In the genomic region with DNA sequence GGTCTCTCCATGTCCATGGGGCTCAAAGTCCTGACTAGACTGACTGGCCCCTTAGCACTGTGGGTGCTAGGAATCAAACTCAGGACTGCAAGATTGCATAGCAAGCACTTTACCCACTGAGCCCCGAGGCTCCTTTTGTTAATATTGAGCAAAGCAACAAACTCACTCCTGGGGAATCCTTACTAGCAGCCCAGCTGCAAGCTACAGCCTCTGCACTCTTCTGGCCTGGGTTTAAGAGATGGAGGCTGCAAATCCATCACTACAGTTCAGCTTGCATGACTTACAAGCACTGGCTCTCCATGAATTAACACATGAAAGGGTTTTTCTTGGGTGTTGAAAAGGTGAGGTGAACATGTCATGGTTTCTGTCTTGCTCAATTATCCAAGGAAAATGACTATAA, we compare ENCODE assay signal across 25 mouse cellular contexts.
DNase-seq lines count a peak whose midpoint lies in the region; ATAC-seq and TF ChIP-seq lines count a peak whose summit lies in the region.
"Had no signal": no experiment of that assay in that cellular context is flagged by ENCODE, and none has a peak within 500 bp of the region (broad histone marks: within the 10 kb centered on the region; RNA-seq: fewer than 3 reads in every experiment).

No protein-coding gene starts in this region.

- H3K4me2 ChIP-seq in neural tube, embryonic 13.5 days, result no peak overlapping the region
- H3K4me2 ChIP-seq: heart, embryonic 12.5 days; heart, embryonic 15.5 days; hindbrain, embryonic 14.5 days had no signal

- H3K4me1 ChIP-seq in neural tube, embryonic 13.5 days (replicated peaks), result no peaks in the 10 kb centered on the region
- H3K4me1 ChIP-seq in embryonic facial prominence, embryonic 10.5 days, result no peaks in the 10 kb centered on the region
- H3K4me1 ChIP-seq: heart, embryonic 12.5 days had no signal

- no peak for ATAC-seq in neural tube, embryonic 13.5 days (ENCODE audit: low read depth)
- no peak for ATAC-seq in megakaryocyte-erythroid progenitor cell, adult 5-6 weeks (replicated peaks; ENCODE audit: low FRiP score, low TSS enrichment, poor library complexity, severe bottlenecking)
- ATAC-seq: forebrain, embryonic 16.5 days; hindbrain, postnatal 0 days; inflammation-experienced regulatory T-cells, adult 6 months; intestine, embryonic 16.5 days; Patski had no signal

- no peaks in the 10 kb centered on the region for H3K9me3 ChIP-seq in neural tube, embryonic 13.5 days
- no peaks in the 10 kb centered on the region for H3K9me3 ChIP-seq in embryonic facial prominence, embryonic 10.5 days
- H3K9me3 ChIP-seq: heart, embryonic 12.5 days; heart, embryonic 15.5 days had no signal

- peaks cover 53% of the 10 kb centered on the region for H3K36me3 ChIP-seq in neural tube, embryonic 13.5 days
- H3K36me3 ChIP-seq in embryonic facial prominence, embryonic 10.5 days (replicated peaks), result peaks cover 43% of the 10 kb centered on the region

- TF ChIP-seq CTCF in left cerebral cortex, adult 2 months (IDR thresholded peaks at IDR 0.05), result no peak

- WGBS in neural tube, embryonic 13.5 days, result 28% methylated on average over 1 of the region's 1 CpGs
- WGBS in embryonic facial prominence, embryonic 10.5 days, result 53% methylated on average over 1 of the region's 1 CpGs

- DNase-seq in left cerebral cortex, adult 2 months (ENCODE audit: extremely low spot score in 1 of 2, low spot score in 2 of 2), result no peak
- no peak for DNase-seq in left cerebral cortex, postnatal 25 days (ENCODE audit: low spot score in 2 of 2)
- DNase-seq in neural tube, embryonic 10.5 days (ENCODE audit: extremely low spot score, low spot score), result no peak
- no peak for DNase-seq in embryonic facial prominence, embryonic 10.5 days (ENCODE audit: low spot score)
- DNase-seq in cerebellum, adult 8-10 months, result no peak
- DNase-seq: adrenal gland, postnatal 14 days; cerebellum, adult 11 months; cerebellum, adult 2 months; cerebellum, postnatal 10 days; cerebellum, postnatal 36 days; embryo, embryonic 11 days; gastrocnemius, postnatal 14 days; heart, adult 18-20 months; heart, postnatal 14 days; heart, postnatal 4 days had no signal

- peak overlapping the region; percentile 50; the same call in 1 of the 2 replicates for H3K27ac ChIP-seq in left cerebral cortex, adult 2 months
- H3K27ac ChIP-seq in neural tube, embryonic 13.5 days (replicated peaks), result 0 out of 2 replicates have a peak overlapping the region, but pooled peaks have one; percentile 6
- 0 out of 2 replicates have a peak overlapping the region, but pooled peaks have one; percentile 30 for H3K27ac ChIP-seq in embryonic facial prominence, embryonic 10.5 days (replicated peaks)
- H3K27ac ChIP-seq: heart, embryonic 15.5 days; hindbrain, embryonic 14.5 days; hindbrain, postnatal 0 days had no signal

- H3K27me3 ChIP-seq in neural tube, embryonic 13.5 days, result no peaks in the 10 kb centered on the region
- no peaks in the 10 kb centered on the region for H3K27me3 ChIP-seq in embryonic facial prominence, embryonic 10.5 days (replicated peaks; ENCODE audit: low read depth, poor library complexity, severe bottlenecking)
- H3K27me3 ChIP-seq: heart, embryonic 12.5 days; heart, embryonic 15.5 days; Patski had no signal

- no peak overlapping the region for H3K9ac ChIP-seq in neural tube, embryonic 13.5 days
- H3K9ac ChIP-seq: heart, embryonic 12.5 days; heart, embryonic 15.5 days; hindbrain, embryonic 14.5 days had no signal

- no peak overlapping the region for H3K4me3 ChIP-seq in left cerebral cortex, adult 2 months
- no peak overlapping the region for H3K4me3 ChIP-seq in neural tube, embryonic 13.5 days
- no peak overlapping the region for H3K4me3 ChIP-seq in embryonic facial prominence, embryonic 10.5 days
- H3K4me3 ChIP-seq: heart, embryonic 12.5 days; heart, embryonic 15.5 days had no signal

- intact Hi-C loops in left cerebral cortex, adult 2 months (cut with DNase I), result no loop called here
- intact Hi-C loops in left cerebral cortex, postnatal 25 days (cut with DNase I), result no loop called here
